Mouse (Mus musculus): ENCODE measurements around the gene Krtap5-4.
"Not testable (repeated sequence)": the region's sequence is repeated elsewhere in the genome, so short reads cannot be mapped to it uniquely, and the experiment has no call there.

Krtap5-4 gene

DNA sequence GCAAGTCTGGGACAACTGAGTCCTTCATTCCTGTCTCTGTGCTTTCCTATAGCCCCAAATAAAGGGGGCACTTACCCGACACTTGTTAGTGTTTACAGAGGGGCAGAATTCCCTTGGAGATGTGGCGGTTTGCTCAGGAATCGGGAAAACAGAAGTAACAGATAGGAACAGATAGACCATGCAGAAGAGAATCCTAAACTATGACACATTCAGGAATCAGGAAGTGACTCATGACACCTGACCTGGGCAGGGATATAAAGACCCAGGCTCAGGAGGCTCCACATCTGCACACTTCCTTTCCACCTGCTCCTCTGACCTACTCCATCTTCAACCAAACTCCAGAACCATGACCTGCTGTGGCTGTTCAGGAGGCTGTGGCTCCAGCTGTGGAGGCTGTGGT is at the start of gene Krtap5-4:
Gene Krtap5-4 (plus strand): TSS at position 301 of the 400 bp plus-strand sequence.
- in situ Hi-C loops (cut with MboI), result no loop called here

DNA sequence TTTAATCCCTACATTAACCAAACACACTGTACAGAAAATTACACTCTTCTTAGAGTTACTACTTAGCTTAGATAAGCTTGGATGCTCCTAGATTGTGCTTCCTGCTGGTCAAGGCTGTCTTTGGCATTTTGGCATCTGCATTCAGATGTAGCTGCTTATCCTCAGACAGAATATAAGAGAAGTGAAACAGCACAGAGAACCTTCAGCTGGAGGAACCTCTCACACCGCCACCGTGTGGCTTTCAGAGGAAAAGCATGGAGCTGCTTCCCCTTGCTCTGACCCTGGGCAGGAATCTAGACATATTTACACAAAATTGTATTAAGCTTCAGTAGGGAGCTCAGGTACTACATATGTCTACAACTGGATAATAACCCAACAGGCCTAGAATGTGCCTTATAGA is 47.8 kb upstream of the Krtap5-4 start:
- in situ Hi-C loops (cut with MboI), result no loop called here

DNA sequence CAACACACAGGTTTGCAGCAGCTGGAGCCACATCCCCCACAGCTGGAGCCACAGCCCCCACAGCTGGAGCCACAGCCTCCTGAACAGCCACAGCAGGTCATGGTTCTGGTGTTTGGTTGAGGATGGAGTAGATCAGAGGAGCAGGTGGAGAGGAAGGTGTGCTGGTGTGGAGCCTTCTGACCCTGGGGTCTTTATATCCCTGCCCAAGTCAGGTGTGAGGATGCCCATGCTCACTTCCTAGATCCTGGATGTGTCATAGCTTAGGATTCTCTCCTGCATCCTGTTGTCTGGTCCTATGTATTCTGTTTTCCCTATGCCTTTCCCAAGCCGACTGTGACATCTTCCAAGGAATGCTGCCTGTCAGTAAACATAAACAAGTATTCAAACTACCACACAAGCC is 45.1 kb upstream of the Krtap5-4 start, which contains the start of gene Gm2431:
Gene Gm2431 (minus strand): TSS at position 101 of the 400 bp plus-strand sequence.
- in situ Hi-C loops (cut with MboI), result not testable (repeated sequence)

DNA sequence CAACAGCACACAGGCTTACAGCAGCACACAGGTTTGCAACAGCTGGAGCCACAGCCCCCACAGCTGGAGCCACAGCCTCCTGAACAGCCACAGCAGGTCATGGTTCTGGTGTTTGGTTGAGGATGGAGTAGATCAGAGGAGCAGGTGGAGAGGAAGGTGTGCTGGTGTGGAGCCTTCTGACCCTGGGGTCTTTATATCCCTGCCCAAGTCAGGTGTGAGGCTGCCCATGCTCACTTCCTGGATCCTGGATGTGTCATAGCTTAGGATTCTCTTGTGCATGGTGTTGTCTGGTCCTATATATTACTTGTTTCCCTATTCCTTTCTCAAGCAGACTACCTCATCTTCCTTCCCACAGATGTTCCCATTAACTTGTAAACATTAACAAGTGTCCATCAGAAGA is 29.1 kb upstream of the Krtap5-4 start, which contains the start of gene Gm4559:
Gene Gm4559 (minus strand): TSS at position 101 of the 400 bp plus-strand sequence.
- in situ Hi-C loops (cut with MboI), result not testable (repeated sequence)

DNA sequence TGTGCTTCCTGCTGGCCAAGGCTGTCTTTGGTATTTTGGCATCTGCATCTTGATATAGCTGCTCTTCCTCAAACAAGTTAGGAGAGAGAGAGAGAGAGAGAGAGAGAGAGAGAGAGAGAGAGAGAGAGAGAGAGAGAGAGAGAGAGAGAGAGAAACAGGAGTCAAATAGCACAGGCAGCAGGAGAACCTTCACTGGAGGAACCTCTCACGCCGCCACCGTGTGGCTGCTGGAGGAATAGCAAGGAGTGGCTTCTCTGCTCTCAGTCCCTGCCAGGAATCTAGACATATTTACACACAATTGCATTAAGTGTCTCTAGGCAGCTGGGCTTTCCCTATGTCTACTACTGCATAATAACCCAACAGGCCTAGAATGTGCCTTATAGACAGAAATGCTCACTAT is 25.2 kb upstream of the Krtap5-4 start:
- in situ Hi-C loops (cut with MboI), result not testable (repeated sequence)

DNA sequence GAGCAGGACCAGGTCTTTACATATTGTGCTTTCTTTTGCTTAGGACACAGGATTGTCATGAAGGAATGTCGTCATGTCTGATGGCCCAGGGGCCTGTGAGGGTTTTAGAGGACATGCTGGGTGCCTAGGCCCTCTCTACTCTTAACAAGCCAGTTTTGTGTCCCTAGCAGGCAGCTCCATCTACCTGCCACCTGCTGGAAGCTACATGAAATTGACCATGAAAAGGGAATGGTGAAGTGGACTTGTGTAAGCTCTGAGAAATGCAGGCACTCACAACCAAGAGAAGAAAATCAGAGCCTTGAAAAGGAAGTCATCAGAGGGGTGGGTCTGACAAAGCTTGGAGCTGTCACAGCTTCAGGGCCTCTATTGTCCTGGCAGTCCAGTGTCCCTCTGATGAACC is 24.1 kb upstream of the Krtap5-4 start:
- in situ Hi-C loops (cut with MboI), result not testable (repeated sequence)

DNA sequence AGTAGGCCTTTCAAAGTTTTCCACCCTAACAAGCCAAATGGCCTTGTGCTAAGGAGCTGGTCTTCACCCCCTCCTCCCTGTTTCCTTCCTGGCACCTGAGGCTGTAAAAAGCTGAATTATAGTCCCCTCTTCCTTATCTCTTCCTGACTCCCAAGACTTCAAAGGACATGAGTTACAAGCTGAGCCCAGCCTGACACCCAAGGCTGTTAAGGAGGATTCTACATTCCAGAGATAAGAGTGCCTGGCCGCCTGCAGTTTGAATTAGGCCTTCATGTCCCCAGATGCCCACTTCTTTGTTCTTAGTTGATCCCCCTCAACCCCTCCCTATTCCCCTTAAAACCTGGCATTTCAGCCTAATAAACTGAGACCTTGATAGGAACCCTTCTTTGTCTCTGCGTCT is 20.5 kb upstream of the Krtap5-4 start:
- in situ Hi-C loops (cut with MboI), result not testable (repeated sequence)

DNA sequence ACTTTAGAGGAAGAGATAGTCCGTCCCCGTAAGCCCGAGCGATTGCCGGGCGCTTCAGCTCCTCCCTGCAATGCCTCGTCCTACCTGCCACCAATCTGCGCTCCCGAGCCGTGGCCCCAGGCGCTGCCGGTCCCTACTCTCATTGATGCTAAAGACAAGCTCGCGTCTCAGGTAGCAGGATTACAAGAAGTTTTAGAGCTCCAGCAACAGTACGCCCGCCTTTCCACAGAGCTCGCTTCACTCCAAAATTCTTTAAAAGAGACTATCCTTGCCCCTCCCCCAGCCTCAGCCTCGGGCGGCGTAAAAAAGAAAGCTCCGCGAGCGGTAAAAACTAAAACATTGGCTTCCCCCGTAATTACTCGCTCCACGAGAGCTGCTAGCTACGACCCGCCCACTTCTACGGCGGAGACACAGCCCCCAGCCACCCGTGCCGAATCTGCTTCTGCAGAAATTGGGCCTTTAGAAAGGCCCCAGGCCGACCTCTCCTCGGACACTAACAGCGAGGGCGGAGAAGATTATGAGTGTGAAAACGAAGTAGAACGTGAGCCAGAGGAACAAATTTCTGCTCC is 19.2 kb upstream of the Krtap5-4 start:
- in situ Hi-C loops (cut with MboI), result no loop called here

DNA sequence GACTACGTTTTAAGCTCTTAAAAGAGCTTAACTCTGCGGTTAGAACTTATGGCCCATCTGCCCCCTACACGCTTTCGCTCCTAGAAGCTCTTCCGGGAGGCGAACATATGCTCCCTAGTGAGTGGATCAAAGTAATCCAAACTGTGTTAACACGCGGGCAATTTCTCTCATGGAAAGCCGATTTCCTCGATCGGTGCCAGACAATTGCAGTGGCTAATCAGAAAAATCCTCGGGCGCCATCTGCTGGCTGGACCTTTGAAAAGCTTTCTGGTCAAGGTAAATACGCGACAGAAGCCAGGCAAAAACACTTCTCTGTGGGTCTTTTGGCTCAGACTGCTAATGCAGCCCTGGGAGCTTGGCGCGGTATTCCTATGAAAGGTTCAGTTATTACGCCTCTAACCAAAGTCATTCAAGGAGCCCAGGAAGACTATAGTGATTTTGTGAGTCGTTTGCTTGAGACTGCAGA is 18.7 kb upstream of the Krtap5-4 start:
- in situ Hi-C loops (cut with MboI), result no loop called here

DNA sequence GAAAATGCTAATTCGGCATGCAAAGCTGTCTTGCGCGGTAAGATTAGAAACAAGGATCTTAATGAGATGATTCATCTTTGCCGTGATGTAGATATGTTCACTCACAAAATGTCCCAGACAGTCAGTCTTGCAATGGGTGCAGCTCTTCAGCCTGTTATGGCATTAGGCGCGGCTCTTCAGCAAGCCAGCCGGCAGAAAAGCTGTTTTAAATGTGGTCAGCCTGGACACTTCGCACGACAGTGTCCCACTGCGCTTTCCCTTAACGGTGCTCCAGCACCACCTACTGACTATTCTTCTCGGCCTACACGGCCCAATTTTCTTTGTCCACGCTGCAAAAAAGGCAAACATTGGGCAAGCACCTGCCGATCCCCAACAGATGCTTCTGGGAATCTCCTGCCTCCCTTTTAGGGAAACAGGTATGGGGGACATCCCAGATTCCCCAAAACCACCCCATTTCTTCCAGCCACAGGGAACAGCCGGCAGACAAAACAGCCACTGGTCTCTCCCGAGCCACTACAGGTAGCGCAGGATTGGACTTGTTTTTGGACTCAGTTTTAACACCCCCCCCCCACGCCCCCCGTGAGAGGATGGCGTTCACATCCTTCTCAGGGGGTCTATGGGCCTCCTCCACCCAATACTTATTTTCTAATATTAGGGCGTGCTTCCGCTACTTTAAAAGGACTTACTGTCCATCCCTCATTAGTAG is 18.1 kb upstream of the Krtap5-4 start:
- in situ Hi-C loops (cut with MboI), result no loop called here

DNA sequence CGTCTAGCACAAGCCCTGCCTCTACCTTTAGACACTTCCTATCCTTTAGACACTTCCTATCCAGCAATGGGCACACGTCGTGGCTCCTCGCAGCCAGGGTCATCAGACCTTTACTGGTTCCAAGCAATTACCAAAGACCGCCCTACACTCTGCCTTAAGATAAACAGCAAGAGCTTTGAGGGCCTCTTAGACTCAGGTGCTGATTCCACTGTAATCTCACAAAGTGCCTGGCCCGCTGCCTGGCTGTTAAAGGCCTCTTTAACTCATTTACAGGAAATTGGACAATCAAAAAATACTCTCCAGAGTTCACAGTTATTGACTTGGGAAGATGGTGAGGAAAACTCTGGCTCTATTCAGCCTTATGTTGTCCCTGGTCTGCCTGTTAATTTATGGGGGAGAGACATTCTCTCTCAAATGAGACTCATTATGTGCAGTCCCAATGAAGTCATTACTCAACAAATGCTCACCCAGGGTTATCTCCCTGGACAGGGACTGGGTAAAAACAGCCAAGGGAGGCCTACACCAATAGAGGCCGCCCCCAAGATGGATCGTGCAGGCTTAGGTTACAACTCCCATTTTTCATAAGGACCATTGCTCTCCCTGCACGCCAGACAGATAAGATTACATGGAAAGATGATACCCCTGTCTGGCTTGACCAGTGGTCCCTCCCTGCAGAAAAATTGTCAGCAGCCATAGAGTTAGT is 17.3 kb upstream of the Krtap5-4 start:
- in situ Hi-C loops (cut with MboI), result not testable (repeated sequence)

DNA sequence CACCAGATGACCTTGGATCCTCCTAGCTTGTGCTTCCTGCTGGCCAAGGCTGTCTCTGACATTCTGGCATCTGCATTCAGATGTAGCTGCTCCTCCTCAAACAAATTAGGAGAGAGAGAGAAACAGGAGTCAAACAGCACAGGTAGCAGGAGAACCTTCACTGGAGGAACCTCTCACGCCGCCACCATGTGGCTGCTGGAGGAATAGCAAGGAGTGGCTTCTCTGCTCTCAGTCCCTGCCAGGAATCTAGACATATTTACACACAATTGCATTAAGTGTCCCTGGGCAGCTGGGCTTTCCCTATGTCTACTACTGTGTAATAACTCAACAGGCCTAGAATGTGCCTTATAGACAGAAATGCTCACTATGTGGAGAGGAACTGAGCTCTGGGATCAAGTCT is 9.5 kb upstream of the Krtap5-4 start:
- in situ Hi-C loops (cut with MboI), result not testable (repeated sequence)

DNA sequence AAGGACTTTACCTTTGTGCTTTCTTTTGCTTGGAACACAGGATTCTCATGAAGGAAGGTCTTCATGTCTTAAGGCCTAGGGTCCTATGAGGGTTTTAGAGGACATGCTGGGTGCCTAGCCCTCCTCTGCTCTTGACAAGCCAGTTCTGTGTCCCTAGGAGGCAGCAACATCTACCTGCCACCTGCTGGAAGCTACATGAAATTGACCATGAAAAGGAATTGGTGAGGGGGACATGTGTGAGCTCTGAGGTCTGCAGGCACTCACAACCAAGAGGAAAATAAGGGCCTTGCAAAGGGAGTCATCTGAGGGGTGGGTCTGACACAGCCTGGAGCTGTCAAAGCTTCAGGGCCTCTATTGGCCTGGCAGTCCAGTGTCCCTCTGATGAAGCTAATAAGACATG is 7.9 kb upstream of the Krtap5-4 start:
- in situ Hi-C loops (cut with MboI), result no loop called here

DNA sequence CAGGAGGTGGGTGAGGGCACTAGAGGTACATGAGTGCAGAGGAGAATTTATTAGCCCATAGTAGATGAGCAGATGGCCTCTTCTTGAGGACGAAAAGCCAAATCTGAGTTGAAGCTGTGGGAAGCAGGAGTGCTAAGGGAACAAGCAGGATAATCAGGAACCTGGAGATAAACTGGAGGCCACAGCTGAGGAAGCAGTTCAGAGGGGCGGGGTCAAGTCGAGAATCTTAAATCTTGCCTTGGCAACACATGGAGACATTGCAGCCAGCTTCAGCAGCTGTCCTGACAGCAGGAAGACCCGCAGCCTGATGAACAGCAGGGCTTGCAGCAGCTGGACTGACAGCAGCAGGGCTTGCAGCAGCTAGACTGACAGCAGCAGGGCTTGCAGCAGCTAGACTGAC is 7.2 kb upstream of the Krtap5-4 start:
- in situ Hi-C loops (cut with MboI), result not testable (repeated sequence)

DNA sequence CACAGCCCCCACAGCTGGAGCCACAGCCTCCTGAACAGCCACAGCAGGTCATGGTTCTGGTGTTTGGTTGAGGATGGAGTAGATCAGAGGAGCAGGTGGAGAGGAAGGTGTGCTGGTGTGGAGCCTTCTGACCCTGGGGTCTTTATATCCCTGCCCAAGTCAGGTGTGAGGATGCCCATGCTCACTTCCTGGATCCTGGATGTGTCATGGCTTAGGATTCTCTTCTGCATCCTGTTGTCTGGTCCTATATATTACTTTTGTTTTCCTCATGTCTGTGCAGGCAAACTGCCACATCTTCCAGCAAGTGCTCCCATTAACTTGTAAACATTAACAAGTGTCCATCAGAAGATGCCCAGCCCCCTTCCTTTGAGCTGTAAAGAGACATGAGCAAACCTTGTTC is 6.3 kb upstream of the Krtap5-4 start, which contains the start of gene Krtap5-1:
Gene Krtap5-1 (minus strand): TSS at position 101 of the 400 bp plus-strand sequence.
- in situ Hi-C loops (cut with MboI), result not testable (repeated sequence)

DNA sequence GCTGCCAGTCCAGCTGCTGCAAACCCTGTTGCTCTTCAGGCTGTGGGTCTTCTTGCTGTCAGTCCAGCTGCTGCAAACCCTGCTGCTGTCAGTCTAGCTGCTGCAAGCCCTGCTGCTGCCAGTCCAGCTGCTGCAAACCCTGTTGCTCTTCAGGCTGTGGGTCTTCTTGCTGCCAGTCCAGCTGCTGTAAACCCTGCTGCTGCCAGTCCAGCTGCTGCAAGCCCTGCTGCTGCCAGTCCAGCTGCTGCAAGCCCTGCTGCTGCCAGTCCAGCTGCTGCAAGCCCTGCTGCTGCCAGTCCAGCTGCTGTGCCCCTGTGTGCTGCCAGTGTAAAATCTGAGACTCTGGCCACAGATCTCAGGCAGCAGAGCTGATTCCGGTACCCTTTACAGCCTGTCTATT is 580 bp downstream of the Krtap5-4 start:
- in situ Hi-C loops (cut with MboI), result not testable (repeated sequence)

DNA sequence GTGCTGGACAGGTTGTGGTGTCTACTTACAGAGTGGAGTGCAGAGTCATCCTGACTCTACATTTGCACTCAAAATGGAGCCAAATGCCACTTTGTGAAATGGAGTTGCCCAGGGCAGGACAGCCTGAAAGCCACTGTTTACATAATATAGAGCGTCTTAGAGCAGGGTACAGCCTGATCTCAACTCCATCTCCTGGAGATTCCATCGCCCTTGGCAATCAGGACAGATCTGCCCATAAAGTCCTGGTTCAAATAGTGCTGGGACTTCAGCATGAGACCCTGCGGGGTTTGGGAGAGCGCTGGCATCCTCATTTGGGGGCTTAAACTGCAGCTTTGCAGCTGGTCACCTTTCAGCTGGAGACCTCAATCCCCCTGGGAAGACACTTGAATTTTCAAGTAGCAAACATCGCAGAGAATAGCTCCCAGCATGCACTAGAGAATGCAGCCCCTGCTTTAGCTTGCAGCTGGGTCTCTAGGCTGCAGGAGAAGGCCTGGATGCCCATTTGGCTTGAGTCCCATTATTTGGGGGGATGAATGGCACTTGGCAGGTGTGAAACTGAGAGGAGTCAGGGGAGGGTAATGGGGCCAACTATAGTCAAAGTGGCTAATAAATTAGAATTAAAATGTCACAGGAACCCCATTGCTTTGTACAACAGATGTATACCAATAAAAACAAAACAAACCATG is 11.4 kb downstream of the Krtap5-4 start:
- in situ Hi-C loops (cut with MboI), result no loop called here

DNA sequence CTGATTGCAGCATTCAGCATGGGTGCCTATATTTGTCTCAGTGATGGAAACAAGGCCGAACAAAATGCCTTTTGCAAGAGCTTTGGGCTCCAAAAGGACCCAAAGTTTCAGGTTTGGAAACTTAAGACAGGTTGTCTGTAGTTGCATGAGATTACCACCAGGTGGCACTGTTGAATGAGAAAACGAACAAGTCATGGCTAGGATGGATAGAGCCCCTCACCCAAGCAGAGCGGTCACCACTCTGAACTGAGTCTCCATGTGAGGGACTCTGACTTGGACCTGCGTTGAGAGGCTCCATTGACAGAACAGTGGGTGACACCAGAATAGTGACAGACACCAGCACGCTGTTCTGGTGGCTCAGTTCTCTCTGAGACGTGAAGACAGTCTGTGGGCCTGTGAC is 13.2 kb downstream of the Krtap5-4 start:
- in situ Hi-C loops (cut with MboI), result no loop called here

DNA sequence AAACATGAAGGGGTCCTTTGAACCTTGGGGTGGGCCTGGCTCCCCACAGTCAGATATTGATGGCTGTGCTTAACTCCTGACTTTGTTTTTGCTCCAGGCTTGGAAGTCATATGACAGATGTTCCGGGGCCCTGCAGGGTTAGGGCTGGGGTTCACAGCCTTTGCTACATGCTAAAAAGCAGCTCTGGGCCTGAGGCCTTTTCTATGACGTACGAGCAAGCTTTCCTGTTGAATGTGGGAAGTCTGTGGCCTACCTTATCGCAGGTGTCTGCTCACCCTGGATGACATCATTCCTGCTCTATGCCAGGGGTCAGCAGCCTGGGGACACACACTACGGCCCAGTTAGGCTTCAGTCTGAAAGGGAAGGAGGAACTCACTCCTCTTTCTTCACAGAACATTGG is 13.9 kb downstream of the Krtap5-4 start:
- in situ Hi-C loops (cut with MboI), result no loop called here

DNA sequence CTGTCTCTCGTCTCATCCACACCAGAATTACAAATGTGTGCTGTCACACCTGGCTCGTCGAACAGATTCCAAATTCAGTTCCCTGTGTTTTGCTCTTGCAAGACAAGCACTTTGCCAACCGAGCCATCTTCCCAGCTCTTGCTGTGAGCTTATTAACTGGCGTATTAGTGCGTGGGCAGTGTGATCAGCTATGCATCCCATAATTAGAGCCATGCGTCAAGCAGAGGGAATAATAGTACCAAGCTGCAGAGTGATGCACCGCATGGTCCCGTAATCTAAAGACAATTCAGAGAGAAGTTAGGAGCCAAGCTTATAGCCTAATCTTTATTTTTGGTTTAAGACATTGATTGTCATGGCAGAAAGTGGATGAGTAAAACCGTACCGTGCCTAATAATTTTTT is 15.8 kb downstream of the Krtap5-4 start:
- in situ Hi-C loops (cut with MboI), result no loop called here

DNA sequence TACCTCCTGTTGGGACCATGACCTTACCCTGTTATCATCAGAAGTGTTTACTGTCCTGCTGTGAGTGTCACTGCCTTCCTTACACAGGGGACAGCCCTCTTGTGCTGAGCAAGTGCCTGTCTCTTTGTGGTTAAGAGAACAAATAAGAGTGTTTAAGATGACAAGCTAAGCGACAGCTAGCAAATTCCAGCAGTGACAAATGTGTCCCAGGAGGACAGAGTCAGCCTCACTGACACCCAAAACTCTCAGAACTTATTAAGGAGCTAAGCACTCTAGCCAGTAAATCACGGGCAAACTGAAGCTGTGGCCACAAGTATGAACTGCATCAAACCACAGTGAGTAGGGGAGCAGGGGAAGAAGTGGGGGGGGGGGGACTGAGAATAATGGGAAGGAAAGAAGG is 17.6 kb downstream of the Krtap5-4 start:
- in situ Hi-C loops (cut with MboI), result no loop called here

DNA sequence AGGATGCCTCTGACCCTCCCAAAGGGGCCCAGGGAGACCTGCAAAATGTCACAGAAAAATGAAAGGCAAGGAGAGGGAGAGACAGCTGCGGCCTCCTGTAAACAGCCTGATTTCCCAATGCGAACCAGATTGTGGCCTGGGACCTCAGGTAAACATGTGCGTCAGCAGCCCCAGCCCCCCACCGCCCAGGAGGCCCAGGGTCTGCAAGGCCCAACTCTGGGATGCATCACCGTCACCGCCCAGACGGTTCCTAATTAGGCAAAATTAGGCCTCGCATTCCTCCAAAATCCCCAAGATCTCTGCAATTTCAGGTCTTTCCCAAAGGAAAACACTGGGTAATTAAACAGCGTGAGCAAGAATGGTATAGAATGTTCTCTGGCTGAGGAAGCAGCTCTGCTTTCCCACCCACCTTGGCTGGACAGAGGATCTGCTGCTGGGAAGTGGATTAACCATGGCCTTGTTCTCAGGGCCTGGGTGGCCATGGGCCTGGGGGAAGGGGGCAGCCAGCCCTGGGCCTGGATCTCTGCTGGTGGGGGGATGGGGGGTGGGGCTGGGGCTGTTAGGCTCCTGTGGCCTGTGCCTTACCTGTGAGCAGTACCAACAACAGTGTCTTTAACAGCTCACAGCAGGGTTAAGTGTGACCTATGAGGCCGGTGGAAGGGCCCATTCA is 18.4 kb downstream of the Krtap5-4 start:
- in situ Hi-C loops (cut with MboI), result not testable (repeated sequence)
